Mouse (Mus musculus): Measurements from ENCODE around the gene Ifna11.
"Not testable (repeated sequence)": the region's sequence is repeated elsewhere in the genome, so short reads cannot be mapped to it uniquely, and the experiment has no call there.

- peak; percentile 44 for TF ChIP-seq CTCF (IDR thresholded peaks at IDR 0.05; ENCODE audit: low read depth)
- TF ChIP-seq EP300 (IDR thresholded peaks at IDR 0.05; ENCODE audit: low read depth): not testable (repeated sequence)
Observed at GRCm38 (mm10) chr4:88793936-88794675, 25.7 kb upstream of the Ifna11 start, which contains the start of gene Gm13275.

Measured in liver, postnatal 0 days (tissue).